Mouse (Mus musculus): Measurements from ENCODE around the gene S1pr4.

DNA sequence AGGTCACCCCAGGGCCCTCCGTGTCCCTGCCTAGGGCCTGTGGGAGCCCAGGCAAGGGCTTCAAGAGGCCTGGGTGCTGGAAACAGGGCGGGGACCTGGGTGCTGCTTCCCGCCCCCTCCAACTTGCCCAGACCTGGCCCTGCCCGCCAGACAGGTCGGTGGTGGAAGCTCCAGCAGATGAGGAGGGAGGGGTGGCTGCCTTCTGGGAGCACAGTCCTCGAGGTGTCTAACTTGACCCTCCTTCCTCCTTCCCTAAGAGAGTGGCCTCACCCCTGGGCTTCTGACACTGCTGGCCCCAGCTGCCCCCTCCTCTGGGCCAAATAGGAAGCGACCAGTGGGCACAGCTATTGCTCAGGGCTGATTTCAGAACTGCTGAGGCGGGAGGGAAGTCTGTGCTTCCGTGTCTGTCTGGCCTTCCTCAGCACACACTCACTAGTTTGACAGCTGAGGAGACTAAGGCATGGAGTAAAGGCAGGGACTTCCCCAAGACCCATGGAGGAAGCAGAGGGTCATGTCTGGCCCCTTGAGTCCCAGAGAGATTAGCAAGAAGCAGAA, 24.2 kb upstream of the S1pr4 start, which contains the start of gene Gna15:
- TF ChIP-seq CTCF (IDR thresholded peaks at IDR 0.05; ENCODE audit: borderline replicate concordance, insufficient read depth, low read length), result no peak
- TF ChIP-seq POLR2A (IDR thresholded peaks at IDR 0.05; ENCODE audit: low read depth, low read length), result no peak

Measured in embryonic fibroblast, embryonic 13.5 days (primary cell).